Mouse (Mus musculus) embryo, embryonic 11 days (tissue): ENCODE measurements around the gene Cyfip1.

Experiments used
- DNase-seq: peaks from one replicate; pipeline ENCODE4 v3.0.0-alpha.2; 2015

Gene Cyfip1

GRCm38 (mm10) chr7:55957916-55958315 is 116.4 kb downstream of the Cyfip1 start:
- no peak for DNase-seq

GRCm38 (mm10) chr7:55959801-55960200 is 118.3 kb downstream of the Cyfip1 start:
- DNase-seq: no peak

GRCm38 (mm10) chr7:55960506-55960905 is 119.0 kb downstream of the Cyfip1 start:
- no peak for DNase-seq

GRCm38 (mm10) chr7:55962004-55962908 is 120.7 kb downstream of the Cyfip1 start, which contains the start of gene Nipa2:
Nipa2 (minus strand) TSS chr7:55962476.
- peak; percentile 95 for DNase-seq

GRCm38 (mm10) chr7:55966866-55967460 is 125.4 kb downstream of the Cyfip1 start:
- peak; percentile 25 for DNase-seq

GRCm38 (mm10) chr7:55968258-55968901 is 126.8 kb downstream of the Cyfip1 start:
- peak; percentile 10 for DNase-seq

- no peak for DNase-seq
These were observed 127.9 kb downstream of the Cyfip1 start for GRCm38 (mm10) chr7:55969415-55969814.

GRCm38 (mm10) chr7:55974429-55974828 is 132.9 kb downstream of the Cyfip1 start:
- DNase-seq: no peak

GRCm38 (mm10) chr7:55981511-55981910 is 140.0 kb downstream of the Cyfip1 start:
- DNase-seq: no peak
